Mouse (Mus musculus) kidney, adult 2 months (tissue): ENCODE results near the gene Dll3. TPM values are rescaled to one million over a fixed set of nuclear protein-coding genes. Genes with fewer than 3 reads are reported as not detected.

Experiments
- DNase-seq: peaks from one replicate; pipeline ENCODE4 v3.0.0; 2021
- H3K27ac ChIP-seq: fragments of 200-500 bp; 2 replicates; pipeline ENCODE4 v1.5.1; 2012; ENCODE audit warnings: low read depth, low read length, control low read depth, inconsistent platforms; ENCODE audit not compliant: insufficient read depth
- H3K27me3 ChIP-seq: fragments of 200-500 bp; replicated peaks from 2 replicates; pipeline ENCODE4 v1.6.1; 2012; ENCODE audit warnings: mild to moderate bottlenecking, moderate library complexity, low read length, inconsistent platforms; ENCODE audit not compliant: control insufficient read depth, insufficient read depth
- H3K36me3 ChIP-seq: fragments of 200-500 bp; 2 replicates; pipeline ENCODE4 v1.6.1; 2012; ENCODE audit warnings: mild to moderate bottlenecking, moderate library complexity, low read length, inconsistent platforms; ENCODE audit not compliant: control insufficient read depth, insufficient read depth
- H3K4me1 ChIP-seq: fragments of 200-500 bp; 2 replicates; pipeline ENCODE4 v1.6.1; 2011; ENCODE audit warnings: low read length; ENCODE audit not compliant: control insufficient read depth, insufficient read depth
- H3K4me3 ChIP-seq: fragments of 200-500 bp; 2 replicates; pipeline ENCODE4 v1.5.1; 2011; ENCODE audit warnings: mild to moderate bottlenecking, low read depth, low read length, control low read depth; ENCODE audit not compliant: insufficient read depth
- CTCF ChIP-seq: fragments of 200-500 bp; conservative IDR thresholded peaks from 2 replicates; pipeline ENCODE4 v1.5.1; 2011; ENCODE audit warnings: low read depth, mild to moderate bottlenecking, control low read depth, low read length, moderate library complexity, mixed read lengths; ENCODE audit not compliant: insufficient read depth, insufficient read length
- POLR2A ChIP-seq: fragments of 200-500 bp; IDR thresholded peaks from one replicate; pipeline ENCODE4 v1.6.1; 2011; ENCODE audit warnings: low read depth, low read length, control low read depth
- WGBS: fragments of 180-500 bp; shearing (Covaris S2); methylation state at CpG from one replicate; pipeline ENCODE4 v1.1.7; 2018; 5-methylcytosine and 5-hydroxymethylcytosine counted together
- polyA plus RNA-seq: library from polyadenylated mRNA; depleted of rRNA; stranded (reverse); fragments of >200 nt; gene quantifications from 2 replicates; pipeline ENCODE4 v1.2.3, GENCODE M21; 2012

Dll3 gene
- polyA plus RNA-seq, 1 experiment = not detected

DNA sequence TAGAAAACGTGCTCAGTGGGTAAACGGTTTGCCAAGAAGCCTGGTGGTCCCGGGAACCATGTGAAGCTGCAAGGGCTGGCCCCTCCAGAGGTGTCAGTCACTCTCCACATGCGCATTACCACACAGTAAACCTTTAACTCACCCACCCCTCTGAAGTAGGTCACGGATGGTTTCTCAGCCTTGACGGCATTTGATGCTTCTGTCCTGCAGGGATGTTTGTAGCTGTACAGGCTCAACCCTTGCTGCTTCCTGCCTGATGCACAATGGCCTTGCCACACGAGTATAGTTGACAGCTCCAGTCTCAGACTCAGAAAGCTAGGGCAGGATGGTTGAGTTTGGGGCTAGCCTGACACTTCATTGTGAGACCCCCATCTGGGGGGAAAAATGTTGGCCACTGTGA, 21.4 kb downstream of the Dll3 start:
- H3K36me3 ChIP-seq = no peaks in the 10 kb centered on the region
- no peak overlapping the region for H3K4me3 ChIP-seq
- no peaks in the 10 kb centered on the region for H3K27me3 ChIP-seq
- peaks cover 5% of the 10 kb centered on the region; the same call in 1 of the 2 replicates for H3K4me1 ChIP-seq
- 33% methylated on average over 7 of the region's 7 CpGs for WGBS
- TF ChIP-seq CTCF (no peak), POLR2A (no peak)
- DNase-seq = peak; percentile 37
- no peak overlapping the region for H3K27ac ChIP-seq

DNA sequence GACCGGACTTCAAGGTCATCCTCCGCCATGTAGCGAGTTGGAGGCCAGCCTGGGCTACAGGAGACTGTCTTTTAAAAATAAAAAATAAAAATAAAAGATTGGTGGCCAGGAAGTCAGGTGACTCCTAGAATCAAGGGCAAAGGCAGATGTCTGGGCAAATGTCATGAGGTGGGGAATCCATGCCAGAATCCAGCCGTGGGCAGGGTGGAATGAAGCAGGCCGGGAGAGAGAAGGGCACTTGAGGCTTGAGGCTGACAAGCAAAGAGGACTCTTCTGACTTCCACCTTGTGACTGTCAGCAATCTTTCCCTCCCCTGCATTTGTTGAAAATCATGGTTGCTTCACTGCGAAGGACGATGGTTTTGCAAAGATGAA, 23.8 kb downstream of the Dll3 start:
- Histone ChIP-seq H3K4me1 (peaks cover 5% of the 10 kb centered on the region; the same call in 1 of the 2 replicates), H3K36me3 (no peaks in the 10 kb centered on the region), H3K27me3 (no peaks in the 10 kb centered on the region), H3K4me3 (peak overlapping the region; percentile 98; the same call in 1 of the 2 replicates), H3K27ac (no peak overlapping the region)
- WGBS = 74% methylated on average over 7 of the region's 7 CpGs
- no peak for TF ChIP-seq POLR2A
- TF ChIP-seq CTCF = no peak
- DNase-seq = no peak

DNA sequence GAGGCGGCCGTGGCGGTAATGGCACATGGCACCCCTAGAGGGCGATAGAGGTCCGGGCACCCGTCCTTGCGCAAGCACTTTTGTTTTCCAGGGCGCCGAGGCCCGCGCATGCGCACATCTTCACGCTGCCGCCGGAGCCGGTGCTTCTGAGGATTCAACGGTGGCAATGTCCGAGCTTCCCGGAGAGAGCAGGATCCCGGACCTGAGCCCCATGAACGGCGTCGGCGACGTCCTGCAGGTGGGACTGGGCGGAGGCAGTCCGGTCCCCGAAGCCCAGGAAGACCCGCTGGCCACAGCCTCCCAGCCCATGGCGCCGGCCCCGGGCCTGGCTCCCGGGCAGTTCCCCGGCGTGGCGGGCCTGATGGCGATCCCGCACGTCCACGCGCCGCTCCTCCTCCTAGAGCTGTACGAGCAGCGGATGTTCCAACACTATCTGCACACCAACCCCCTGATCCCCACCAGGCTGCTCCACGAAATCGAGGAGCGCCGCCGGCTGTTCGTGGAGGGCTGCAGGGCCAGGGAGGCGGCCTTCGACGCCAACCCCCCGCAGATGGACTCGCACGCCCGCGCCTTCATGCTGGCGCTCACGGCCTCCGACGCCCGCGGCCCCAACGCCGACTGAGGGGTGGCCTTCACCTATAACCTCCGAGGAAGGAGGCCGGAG, 24.3 kb downstream of the Dll3 start, which contains the start of gene Eid2b:
TSS of gene Eid2b (plus strand) at position 125 of the 664 bp plus-strand sequence.
- TF ChIP-seq POLR2A (no peak), CTCF (peak; percentile 80)
- WGBS = 2% methylated on average over 68 of the region's 68 CpGs
- Histone ChIP-seq H3K27me3 (no peaks in the 10 kb centered on the region), H3K4me1 (peaks cover 5% of the 10 kb centered on the region; the same call in 1 of the 2 replicates), H3K4me3 (peak within 1 kb of the TSS; percentile 98), H3K36me3 (no peaks in the 10 kb centered on the region), H3K27ac (peak within 1 kb of the TSS; percentile 91)
- peak; percentile 97 for DNase-seq

DNA sequence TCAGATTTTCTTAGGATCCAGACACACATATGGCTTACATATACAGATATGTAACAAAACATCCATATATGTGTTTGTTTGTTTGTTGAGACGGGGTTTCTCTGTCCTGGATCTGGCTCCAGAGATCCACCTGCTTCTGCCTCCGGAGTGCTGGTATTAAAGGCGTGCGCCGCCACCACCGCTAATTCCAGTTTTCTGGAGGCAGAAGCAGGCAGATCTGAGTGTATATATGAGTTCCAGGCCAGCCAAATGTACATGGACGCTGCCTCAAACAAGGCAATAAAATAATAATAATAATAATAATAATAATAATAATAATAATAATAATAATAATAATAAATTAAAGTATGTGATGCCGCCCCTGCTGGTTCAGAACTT, 24.8 kb downstream of the Dll3 start:
- Histone ChIP-seq H3K4me3 (no peak overlapping the region), H3K27me3 (no peaks in the 10 kb centered on the region), H3K4me1 (peaks cover 5% of the 10 kb centered on the region; the same call in 1 of the 2 replicates), H3K36me3 (no peaks in the 10 kb centered on the region), H3K27ac (no peak overlapping the region)
- 58% methylated on average over 8 of the region's 8 CpGs for WGBS
- TF ChIP-seq POLR2A (no peak), CTCF (no peak)
- no peak for DNase-seq

DNA sequence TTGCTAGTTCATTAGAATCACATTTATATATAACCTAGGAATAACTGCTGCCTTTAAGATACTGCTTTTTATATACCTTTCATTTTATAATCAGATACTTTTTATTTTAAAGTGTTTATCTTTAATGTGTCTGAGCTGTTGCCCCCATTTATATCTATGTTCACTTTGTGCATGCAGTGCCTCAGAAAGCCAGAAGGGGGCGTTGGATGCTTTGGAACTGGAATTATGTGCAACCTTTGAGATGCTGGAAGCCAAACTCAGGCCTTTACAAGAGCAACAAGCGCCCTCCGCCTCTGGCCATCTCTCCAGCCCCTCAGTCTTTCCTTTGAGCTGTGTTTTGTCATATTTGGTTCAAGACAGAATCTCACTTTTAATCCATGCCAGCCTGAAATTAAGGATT, 30.3 kb downstream of the Dll3 start:
- TF ChIP-seq POLR2A (no peak), CTCF (no peak)
- DNase-seq = no peak

GRCm38 (mm10) chr7:28269355-28269754, 32.7 kb downstream of the Dll3 start:
- Histone ChIP-seq H3K36me3 (no peaks in the 10 kb centered on the region), H3K4me3 (no peak overlapping the region), H3K4me1 (0 out of 2 replicates have a peak, but pooled peaks cover 2% of the 10 kb centered on the region), H3K27ac (no peak overlapping the region), H3K27me3 (no peaks in the 10 kb centered on the region)
- WGBS = 92% methylated on average over 12 of the region's 12 CpGs
- TF ChIP-seq CTCF (no peak), POLR2A (no peak)
- no peak for DNase-seq

More for the DNA sequence above, 30.3 kb downstream of the Dll3 start:
- H3K27ac ChIP-seq = no peak overlapping the region
- no peaks in the 10 kb centered on the region for H3K36me3 ChIP-seq
- H3K27me3 ChIP-seq = no peaks in the 10 kb centered on the region
- H3K4me3 ChIP-seq = no peak overlapping the region
- 75% methylated on average over 3 of the region's 3 CpGs for WGBS
- H3K4me1 ChIP-seq = 0 out of 2 replicates have a peak, but pooled peaks cover 2% of the 10 kb centered on the region

DNA sequence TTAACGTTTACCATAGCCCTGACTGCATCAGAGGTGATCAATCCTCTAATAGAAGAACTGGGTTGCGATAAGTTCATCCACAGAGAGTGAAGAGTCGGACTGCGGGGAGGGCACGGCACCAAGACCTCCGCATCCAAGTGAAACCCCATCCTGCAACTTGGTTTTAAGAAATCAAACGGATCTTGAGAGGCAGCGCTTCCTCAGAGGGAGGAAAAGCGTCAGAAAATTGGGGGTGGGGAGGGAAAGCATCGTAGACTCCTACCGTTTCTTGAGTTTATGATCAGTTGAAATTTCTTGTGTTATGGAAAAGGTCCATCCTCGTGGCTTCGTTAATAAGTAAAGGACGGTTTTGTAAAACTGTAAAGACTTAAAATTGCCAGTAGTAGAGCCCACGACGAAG, 33.5 kb downstream of the Dll3 start:
- WGBS = 19% methylated on average over 16 of the region's 16 CpGs
- Histone ChIP-seq H3K27ac (no peak overlapping the region), H3K4me3 (peak overlapping the region; percentile 99), H3K36me3 (no peaks in the 10 kb centered on the region), H3K27me3 (no peaks in the 10 kb centered on the region), H3K4me1 (0 out of 2 replicates have a peak, but pooled peaks cover 2% of the 10 kb centered on the region)
- DNase-seq = no peak
- TF ChIP-seq CTCF = no peak
- no peak for TF ChIP-seq POLR2A
